Mouse (Mus musculus) heart, adult 2 months (tissue): ENCODE measurements at regions not wholly inside any gene's neighbourhood (a gene's known extent, or its start where the extent isn't known, plus 50 kb on each side); places are given as distances from the start of the nearest gene placed in this dataset.
A peak's percentile ranks its signal among the peaks of the same experiment; 100 is the strongest.

Experiments
- DNase-seq, 2 experiments: peaks; one replicate each; pipeline ENCODE4 v3.0.0; 2021
- H3K27ac ChIP-seq: fragments of 200-600 bp; 2 replicates; pipeline ENCODE4 v1.8.1; 2022
- H3K27me3 ChIP-seq: fragments of 200-500 bp; 2 replicates; pipeline ENCODE4 v1.6.1; 2012; ENCODE audit warnings: mild to moderate bottlenecking, low read length, inconsistent platforms, mixed read lengths; ENCODE audit not compliant: control insufficient read depth, insufficient read depth
- H3K36me3 ChIP-seq: fragments of 200-500 bp; 2 replicates; pipeline ENCODE4 v1.6.1; 2012; ENCODE audit warnings: low read length, inconsistent platforms; ENCODE audit not compliant: control insufficient read depth, insufficient read depth
- H3K4me1 ChIP-seq: fragments of 200-500 bp; 2 replicates; pipeline ENCODE4 v1.6.1; 2011; ENCODE audit warnings: low read length; ENCODE audit not compliant: control insufficient read depth, insufficient read depth
- H3K4me3 ChIP-seq: fragments of 200-600 bp; 2 replicates; pipeline ENCODE4 v1.8.1; 2022
- H3K79me2 ChIP-seq: fragments of 200-500 bp; replicated peaks from 2 replicates; pipeline ENCODE4 v1.6.1; 2012; ENCODE audit warnings: mild to moderate bottlenecking, inconsistent platforms, low read length, moderate library complexity, mixed read lengths; ENCODE audit not compliant: control insufficient read depth, insufficient read depth
- H3K9ac ChIP-seq: fragments of 200-500 bp; 2 replicates; pipeline ENCODE4 v1.6.1; 2012; ENCODE audit warnings: low read depth, mild to moderate bottlenecking, control low read depth, inconsistent platforms, low read length, mixed read lengths
- CTCF ChIP-seq: fragments of 200-600 bp; IDR thresholded peaks from 2 replicates; pipeline ENCODE4 v1.8.1; 2022; ENCODE audit warnings: antibody characterized with exemption, mild to moderate bottlenecking, moderate library complexity
- EP300 ChIP-seq: fragments of 200-500 bp; IDR thresholded peaks from 2 replicates; pipeline ENCODE4 v1.6.1; 2011; ENCODE audit warnings: low read depth, low read length, control low read depth; ENCODE audit not compliant: insufficient read depth
- POLR2A ChIP-seq: fragments of 200-500 bp; IDR thresholded peaks from 2 replicates; pipeline ENCODE4 v1.6.1; 2011; ENCODE audit warnings: mild to moderate bottlenecking, low read depth, low read length, control low read depth; ENCODE audit not compliant: insufficient read depth
- WGBS: fragments of 180-500 bp; shearing (Covaris S2); methylation state at CpG from one replicate; pipeline ENCODE4 v1.1.7; 2018; 5-methylcytosine and 5-hydroxymethylcytosine counted together
- intact Hi-C: fragments of 180-260 bp; cut with DNase I; formaldehyde crosslinking; loops from one replicate; pipeline ENCODE4 v1.15.1; 2025

- peaks cover 1% of the 10 kb centered on the region; the same call in 1 of the 2 replicates for H3K4me1 ChIP-seq
- H3K79me2 ChIP-seq = no peaks in the 10 kb centered on the region
- TF ChIP-seq EP300 (peak; percentile 74; the same call in 1 of the 2 replicates), POLR2A (no peak), CTCF (no peak)
- peak overlapping the region; percentile 84 for H3K27ac ChIP-seq
- peak in 1 of 2 experiments; percentile 55 for DNase-seq
- 45% methylated on average over 5 of the region's 5 CpGs for WGBS
- no peak overlapping the region for H3K4me3 ChIP-seq
- no peaks in the 10 kb centered on the region for H3K27me3 ChIP-seq
- H3K9ac ChIP-seq = no peak overlapping the region
- H3K36me3 ChIP-seq = no peaks in the 10 kb centered on the region
- intact Hi-C loops = no loop called here
Measured at GRCm38 (mm10) chr1:72936681-72937465, 62.2 kb upstream of the Igfbp5 start.

- WGBS = 48% methylated on average over 5 of the region's 5 CpGs
- Histone ChIP-seq H3K4me3 (no peak overlapping the region), H3K36me3 (no peaks in the 10 kb centered on the region), H3K79me2 (no peaks in the 10 kb centered on the region), H3K9ac (no peak overlapping the region), H3K27me3 (no peaks in the 10 kb centered on the region), H3K27ac (peak overlapping the region; percentile 84), H3K4me1 (peaks cover 1% of the 10 kb centered on the region; the same call in 1 of the 2 replicates)
- no peak for DNase-seq
- TF ChIP-seq CTCF (no peak), EP300 (no peak), POLR2A (no peak)
- intact Hi-C loops = no loop called here
Measured at GRCm38 (mm10) chr1:72936231-72936630, 61.5 kb upstream of the Igfbp5 start.

GRCm38 (mm10) chr1:72935084-72935483 is 60.4 kb upstream of the Igfbp5 start:
- no peak overlapping the region for H3K4me3 ChIP-seq
- H3K4me1 ChIP-seq = peaks cover 2% of the 10 kb centered on the region; the same call in 1 of the 2 replicates
- no peaks in the 10 kb centered on the region for H3K79me2 ChIP-seq
- TF ChIP-seq POLR2A (no peak), CTCF (no peak)
- 51% methylated on average over 4 of the region's 4 CpGs for WGBS
- no peak overlapping the region for H3K27ac ChIP-seq
- DNase-seq = no peak
- intact Hi-C loops = no loop called here
- H3K36me3 ChIP-seq = no peaks in the 10 kb centered on the region
- H3K27me3 ChIP-seq = no peaks in the 10 kb centered on the region
- no peak overlapping the region for H3K9ac ChIP-seq

- H3K79me2 ChIP-seq = no peaks in the 10 kb centered on the region
- H3K9ac ChIP-seq = no peak overlapping the region
- H3K4me1 ChIP-seq = peaks cover 4% of the 10 kb centered on the region
- 59% methylated on average over 4 of the region's 4 CpGs for WGBS
- intact Hi-C loops = no loop called here
- no peaks in the 10 kb centered on the region for H3K36me3 ChIP-seq
- no peak for DNase-seq
- H3K4me3 ChIP-seq = no peak overlapping the region
- TF ChIP-seq CTCF (no peak), POLR2A (no peak), EP300 (no peak)
- no peak overlapping the region for H3K27ac ChIP-seq
- H3K27me3 ChIP-seq = no peaks in the 10 kb centered on the region
Measured at GRCm38 (mm10) chr1:72929774-72930173, 55.1 kb upstream of the Igfbp5 start.
